Mouse (Mus musculus): ENCODE measurements around the gene Crygb. TPM values are rescaled to one million over a fixed set of nuclear protein-coding genes. Genes with fewer than 3 reads are reported as not detected.

Crygb gene
- polyA plus RNA-seq, 2 experiments = not detected

- no peak overlapping the region for H3K9ac ChIP-seq (replicated peaks)
- H3K9me3 ChIP-seq (ENCODE audit: control insufficient read depth, low read length) = no peaks in the 10 kb centered on the region
- no peak overlapping the region for H3K27ac ChIP-seq
- DNase-seq (ENCODE audit: low read depth in 3 of 3, low spot score in 3 of 3) = peak; percentile 49 to 58 (median 52)
- H3K27me3 ChIP-seq (ENCODE audit: control insufficient read depth, insufficient read depth, low read length) = no peaks in the 10 kb centered on the region
- H3K36me3 ChIP-seq (replicated peaks; ENCODE audit: control insufficient read depth, insufficient read depth, low read depth) = no peaks in the 10 kb centered on the region
- peaks cover 0 to 8% of the 10 kb centered on the region in 2 experiments; a peak in 2 of 4 replicates for H3K4me1 ChIP-seq (replicated peaks; ENCODE audit: control insufficient read depth in 2 of 2, insufficient read depth in 2 of 2, low read length in 1 of 2)
- ATAC-seq (ENCODE audit: insufficient read depth) = no peak
- 8% methylated on average over 8 of the region's 8 CpGs for WGBS (ENCODE audit: insufficient replicate concordance)
- TF ChIP-seq CTCF (IDR thresholded peaks at IDR 0.05; ENCODE audit: low read depth) (peak; percentile 86), EP300 (IDR thresholded peaks at IDR 0.05; ENCODE audit: low read depth) (no peak)
- peak overlapping the region; percentile 43 for H3K4me2 ChIP-seq (ENCODE audit: low read depth)
- no peak overlapping the region for H3K4me3 ChIP-seq (ENCODE audit: insufficient read depth in 1 of 2, low read depth in 2 of 2, low read length in 2 of 2)
Observed at GRCm38 (mm10) chr1:65112031-65112806, 30.1 kb upstream of the Crygb start.

DNA sequence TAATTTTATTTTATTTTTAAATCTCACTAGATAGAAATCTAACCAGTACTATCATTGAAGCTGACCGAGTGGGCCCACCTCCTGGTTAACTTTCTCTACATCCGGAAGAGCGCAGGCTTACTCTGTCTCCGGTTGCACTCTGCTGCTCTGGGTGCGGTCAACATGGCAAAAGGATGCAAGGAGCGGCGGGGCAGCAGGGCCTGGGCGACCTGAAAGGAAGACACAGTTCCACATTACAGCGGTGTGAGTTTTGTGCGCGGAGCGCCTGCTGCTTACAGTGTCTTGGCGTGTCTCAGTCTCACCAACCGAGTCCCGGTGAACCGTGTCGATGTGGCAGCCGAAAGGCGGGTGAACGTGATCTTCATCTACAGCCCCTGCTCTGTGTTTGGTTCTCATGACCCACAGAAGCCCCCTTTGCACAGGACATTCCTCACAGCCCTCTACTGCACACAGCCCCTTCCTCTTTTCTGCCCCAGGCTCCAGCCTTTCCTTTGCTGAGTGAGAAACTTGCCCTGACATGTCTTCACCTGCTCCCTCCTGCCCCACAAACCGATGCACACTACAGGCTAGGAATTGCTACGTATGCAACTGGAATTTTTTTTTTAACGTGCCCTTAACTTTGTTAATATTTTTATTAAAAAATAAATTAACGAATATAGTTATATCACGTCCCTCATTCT lies 27.8 kb upstream of the Crygb start:
- no peaks in the 10 kb centered on the region for H3K36me3 ChIP-seq (replicated peaks; ENCODE audit: control insufficient read depth, insufficient read depth, low read depth)
- TF ChIP-seq CTCF (IDR thresholded peaks at IDR 0.05; ENCODE audit: low read depth) (no peak), EP300 (IDR thresholded peaks at IDR 0.05; ENCODE audit: low read depth) (no peak)
- ATAC-seq (ENCODE audit: insufficient read depth) = no peak

DNA sequence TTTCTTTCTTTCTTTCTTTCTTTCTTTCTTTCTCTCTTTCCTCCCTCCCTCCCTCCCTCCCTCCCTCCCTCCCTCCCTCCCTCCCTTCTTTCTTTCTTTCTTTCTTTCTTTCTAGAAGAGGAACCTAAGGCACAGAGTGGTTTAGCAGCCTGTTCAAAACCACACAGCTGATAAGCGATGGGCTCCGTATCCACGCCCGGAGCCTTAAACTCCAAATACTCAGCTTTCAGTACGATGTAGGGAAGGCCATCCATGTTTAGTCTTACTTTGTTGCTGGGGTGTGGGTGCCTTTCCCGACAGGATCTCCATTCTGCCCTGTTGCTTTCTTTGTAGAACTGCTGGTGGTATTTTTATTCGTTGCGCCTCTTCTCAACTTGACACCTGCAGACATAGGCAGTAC lies 27.1 kb upstream of the Crygb start:
- no peak overlapping the region for H3K9ac ChIP-seq (replicated peaks)
- no peaks in the 10 kb centered on the region for H3K36me3 ChIP-seq (replicated peaks; ENCODE audit: control insufficient read depth, insufficient read depth, low read depth)
- H3K4me3 ChIP-seq (ENCODE audit: insufficient read depth in 1 of 2, low read depth in 2 of 2, low read length in 2 of 2) = no peak overlapping the region
- ATAC-seq (ENCODE audit: insufficient read depth) = no peak
- no peak for DNase-seq (ENCODE audit: low read depth in 3 of 3, low spot score in 3 of 3)
- WGBS (ENCODE audit: insufficient replicate concordance) = 46% methylated on average over 8 of the region's 8 CpGs
- no peak overlapping the region for H3K27ac ChIP-seq
- H3K9me3 ChIP-seq (ENCODE audit: control insufficient read depth, low read length) = no peaks in the 10 kb centered on the region
- peaks cover 0 to 8% of the 10 kb centered on the region in 2 experiments; a peak in 2 of 4 replicates for H3K4me1 ChIP-seq (replicated peaks; ENCODE audit: control insufficient read depth in 2 of 2, insufficient read depth in 2 of 2, low read length in 1 of 2)
- H3K4me2 ChIP-seq (ENCODE audit: low read depth) = no peak overlapping the region
- TF ChIP-seq CTCF (IDR thresholded peaks at IDR 0.05; ENCODE audit: low read depth) (no peak), EP300 (IDR thresholded peaks at IDR 0.05; ENCODE audit: low read depth) (no peak)
- H3K27me3 ChIP-seq (ENCODE audit: control insufficient read depth, insufficient read depth, low read length) = no peaks in the 10 kb centered on the region

More for the DNA sequence above, 27.8 kb upstream of the Crygb start:
- Histone ChIP-seq H3K9ac (replicated peaks) (no peak overlapping the region), H3K27me3 (ENCODE audit: control insufficient read depth, insufficient read depth, low read length) (no peaks in the 10 kb centered on the region), H3K27ac (no peak overlapping the region), H3K4me2 (ENCODE audit: low read depth) (no peak overlapping the region), H3K9me3 (ENCODE audit: control insufficient read depth, low read length) (no peaks in the 10 kb centered on the region), H3K4me1 (replicated peaks; ENCODE audit: control insufficient read depth in 2 of 2, insufficient read depth in 2 of 2, low read length in 1 of 2) (peaks cover 0 to 8% of the 10 kb centered on the region in 2 experiments; a peak in 2 of 4 replicates), H3K4me3 (ENCODE audit: insufficient read depth in 1 of 2, low read depth in 2 of 2, low read length in 2 of 2) (no peak overlapping the region)
- WGBS (ENCODE audit: insufficient replicate concordance) = 63% methylated on average over 25 of the region's 25 CpGs
- DNase-seq (ENCODE audit: low read depth in 3 of 3, low spot score in 3 of 3) = no peak

- no peak for TF ChIP-seq EP300 (IDR thresholded peaks at IDR 0.05; ENCODE audit: low read depth)
- TF ChIP-seq CTCF (IDR thresholded peaks at IDR 0.05; ENCODE audit: low read depth) = no peak
- 62% methylated on average over 10 of the region's 10 CpGs for WGBS (ENCODE audit: insufficient replicate concordance)
- no peak overlapping the region for H3K9ac ChIP-seq (replicated peaks)
- no peaks in the 10 kb centered on the region for H3K9me3 ChIP-seq (ENCODE audit: control insufficient read depth, low read length)
- H3K4me2 ChIP-seq (ENCODE audit: low read depth) = no peak overlapping the region
- peaks cover 0 to 1% of the 10 kb centered on the region in 2 experiments; a peak in 2 of 4 replicates for H3K4me1 ChIP-seq (replicated peaks; ENCODE audit: control insufficient read depth in 2 of 2, insufficient read depth in 2 of 2, low read length in 1 of 2)
- H3K36me3 ChIP-seq (replicated peaks; ENCODE audit: control insufficient read depth, insufficient read depth, low read depth) = no peaks in the 10 kb centered on the region
- H3K27ac ChIP-seq = no peak overlapping the region
- ATAC-seq (ENCODE audit: insufficient read depth) = no peak
- no peak for DNase-seq (ENCODE audit: low read depth in 3 of 3, low spot score in 3 of 3)
- no peaks in the 10 kb centered on the region for H3K27me3 ChIP-seq (ENCODE audit: control insufficient read depth, insufficient read depth, low read length)
- H3K4me3 ChIP-seq (ENCODE audit: insufficient read depth in 1 of 2, low read depth in 2 of 2, low read length in 2 of 2) = no peak overlapping the region
Observed at GRCm38 (mm10) chr1:65107654-65108279, 25.7 kb upstream of the Crygb start.

DNA sequence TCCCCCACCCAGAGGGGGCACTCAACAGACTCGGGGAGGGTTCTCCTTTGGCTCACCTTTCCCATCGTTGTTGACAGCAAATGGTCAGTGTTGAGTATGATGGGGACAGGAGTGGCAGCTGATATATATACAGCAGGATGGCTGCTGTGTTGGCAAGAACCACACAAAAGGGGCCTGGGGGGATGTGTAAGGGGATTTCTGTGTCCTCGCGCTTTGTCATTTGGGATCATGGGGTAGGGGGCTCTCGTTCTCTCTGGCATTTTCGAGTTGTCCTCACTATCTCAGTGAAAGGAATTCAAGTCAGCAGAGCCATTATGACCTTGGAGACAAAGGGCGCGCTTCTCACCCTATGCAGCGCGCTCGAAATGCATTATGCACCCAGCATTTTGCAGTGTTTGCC lies 21.2 kb upstream of the Crygb start, which contains the start of gene Cryga:
Gene Cryga (minus strand): TSS at position 101 of the 400 bp plus-strand sequence.
- Histone ChIP-seq H3K4me2 (ENCODE audit: low read depth) (no peak within 1 kb of the TSS), H3K9ac (replicated peaks) (no peak within 1 kb of the TSS), H3K36me3 (replicated peaks; ENCODE audit: control insufficient read depth, insufficient read depth, low read depth) (no peaks in the 10 kb centered on the region), H3K9me3 (ENCODE audit: control insufficient read depth, low read length) (no peaks in the 10 kb centered on the region), H3K27ac (no peak within 1 kb of the TSS), H3K27me3 (ENCODE audit: control insufficient read depth, insufficient read depth, low read length) (no peaks in the 10 kb centered on the region), H3K4me1 (replicated peaks; ENCODE audit: control insufficient read depth in 2 of 2, insufficient read depth in 2 of 2, low read length in 1 of 2) (no peaks in the 10 kb centered on the region), H3K4me3 (ENCODE audit: insufficient read depth in 1 of 2, low read depth in 2 of 2, low read length in 2 of 2) (no peak within 1 kb of the TSS)
- ATAC-seq (ENCODE audit: insufficient read depth) = no peak
- WGBS (ENCODE audit: insufficient replicate concordance) = 75% methylated on average over 11 of the region's 11 CpGs
- TF ChIP-seq EP300 (IDR thresholded peaks at IDR 0.05; ENCODE audit: low read depth) (no peak), CTCF (IDR thresholded peaks at IDR 0.05; ENCODE audit: low read depth) (no peak)
- DNase-seq (ENCODE audit: low read depth in 3 of 3, low spot score in 3 of 3) = no peak

All from liver, embryonic 14.5 days (tissue).